Mouse (Mus musculus) spleen, postnatal 36 days (tissue): Measurements from ENCODE around the gene Taf1c.

ENCODE experiments used
- DNase-seq, 2 experiments: peaks; one replicate each; pipeline ENCODE4 v3.0.0; 2022; ENCODE audit warnings: low spot score in 2 of 2, mixed read lengths in 1 of 2

Gene Taf1c

GRCm38 (mm10) chr8:119572411-119572810 is 32.6 kb downstream of the Taf1c start:
- no peak for DNase-seq

GRCm38 (mm10) chr8:119571135-119571534 is 33.9 kb downstream of the Taf1c start:
- no peak for DNase-seq

- peak; percentile 20 to 22 for DNase-seq
These were observed 35.1 kb downstream of the Taf1c start for GRCm38 (mm10) chr8:119569881-119570280.

GRCm38 (mm10) chr8:119568951-119569350 is 36.1 kb downstream of the Taf1c start:
- no peak for DNase-seq

GRCm38 (mm10) chr8:119568251-119568650 is 36.8 kb downstream of the Taf1c start:
- DNase-seq: no peak

GRCm38 (mm10) chr8:119566367-119566766 is 38.7 kb downstream of the Taf1c start:
- DNase-seq: no peak

- DNase-seq: peak; percentile 60 to 66
These were observed 41.2 kb downstream of the Taf1c start for GRCm38 (mm10) chr8:119563849-119564251.

GRCm38 (mm10) chr8:119559402-119559720 is 45.7 kb downstream of the Taf1c start:
- no peak for DNase-seq

- peak; percentile 96 to 97 for DNase-seq
These were observed 46.2 kb downstream of the Taf1c start, which contains the start of gene Mbtps1 for GRCm38 (mm10) chr8:119558603-119559401. Mbtps1 (minus strand) TSS chr8:119558735.

- peak; percentile 79 for DNase-seq
These were observed 47.0 kb downstream of the Taf1c start for GRCm38 (mm10) chr8:119557821-119558602.

- no peak for DNase-seq
These were observed 47.9 kb downstream of the Taf1c start for GRCm38 (mm10) chr8:119557132-119557531.

- DNase-seq: no peak
These were observed 49.2 kb downstream of the Taf1c start for GRCm38 (mm10) chr8:119555861-119556260.

GRCm38 (mm10) chr8:119552967-119553366 is 52.1 kb downstream of the Taf1c start:
- no peak for DNase-seq

- no peak for DNase-seq
These were observed 56.4 kb downstream of the Taf1c start for GRCm38 (mm10) chr8:119548560-119549113.
